Mouse (Mus musculus) midbrain, embryonic 12.5 days (tissue): ENCODE data around the gene Yars2. TPM values are rescaled to one million over a fixed set of nuclear protein-coding genes. Genes with fewer than 3 reads are reported as not detected.
A peak's percentile ranks its signal among the peaks of the same experiment; 100 is the strongest.

Experiments used
- ATAC-seq: fragments of 200-750 bp; cut with Nextera tagmentation; 2 replicates; pipeline ENCODE4 v1.8.0; 2017; ENCODE audit warnings: low read depth, moderate TSS enrichment, moderate library complexity; ENCODE audit not compliant: low FRiP score
- H3K27ac ChIP-seq: fragments of 300-500 bp; sonication (generic); replicated peaks from 2 replicates; pipeline ENCODE4 v1.5.1; 2016; ENCODE audit warnings: mild to moderate bottlenecking
- H3K27me3 ChIP-seq: fragments of 300-500 bp; sonication (generic); 2 replicates; pipeline ENCODE4 v1.6.1; 2016; ENCODE audit warnings: mild to moderate bottlenecking
- H3K36me3 ChIP-seq: fragments of 300-500 bp; sonication (generic); 2 replicates; pipeline ENCODE4 v1.6.1; 2016
- H3K4me1 ChIP-seq: fragments of 300-500 bp; sonication (generic); 2 replicates; pipeline ENCODE4 v1.6.1; 2016
- H3K4me2 ChIP-seq: fragments of 300-500 bp; sonication (generic); replicated peaks from 2 replicates; pipeline ENCODE4 v1.6.1; 2016; ENCODE audit warnings: mild to moderate bottlenecking, moderate library complexity
- H3K4me3 ChIP-seq: fragments of 300-500 bp; sonication (generic); 2 replicates; pipeline ENCODE4 v1.5.1; 2016; ENCODE audit warnings: mild to moderate bottlenecking
- H3K9ac ChIP-seq: fragments of 300-500 bp; sonication (generic); replicated peaks from 2 replicates; pipeline ENCODE4 v1.6.1; 2016; ENCODE audit warnings: mild to moderate bottlenecking, moderate library complexity
- H3K9me3 ChIP-seq: fragments of 300-500 bp; sonication (generic); 2 replicates; pipeline ENCODE4 v1.6.1; 2016; ENCODE audit warnings: mild to moderate bottlenecking
- WGBS: fragments of 180-500 bp; shearing (Covaris S2); methylation state at CpG from one replicate; pipeline ENCODE4 v1.1.7; 2016; 5-methylcytosine and 5-hydroxymethylcytosine counted together
- polyA plus RNA-seq: library from polyadenylated mRNA; unstranded; fragments of >200 nt; fragmentation: Nextera tagmentation; extraction: Ambion mirVana; gene quantifications from 2 replicates; pipeline ENCODE4 v1.2.1, GENCODE M21; 2016

The Yars2 gene
- polyA plus RNA-seq, result 41.7 and 44.1 TPM in 2 replicates

DNA sequence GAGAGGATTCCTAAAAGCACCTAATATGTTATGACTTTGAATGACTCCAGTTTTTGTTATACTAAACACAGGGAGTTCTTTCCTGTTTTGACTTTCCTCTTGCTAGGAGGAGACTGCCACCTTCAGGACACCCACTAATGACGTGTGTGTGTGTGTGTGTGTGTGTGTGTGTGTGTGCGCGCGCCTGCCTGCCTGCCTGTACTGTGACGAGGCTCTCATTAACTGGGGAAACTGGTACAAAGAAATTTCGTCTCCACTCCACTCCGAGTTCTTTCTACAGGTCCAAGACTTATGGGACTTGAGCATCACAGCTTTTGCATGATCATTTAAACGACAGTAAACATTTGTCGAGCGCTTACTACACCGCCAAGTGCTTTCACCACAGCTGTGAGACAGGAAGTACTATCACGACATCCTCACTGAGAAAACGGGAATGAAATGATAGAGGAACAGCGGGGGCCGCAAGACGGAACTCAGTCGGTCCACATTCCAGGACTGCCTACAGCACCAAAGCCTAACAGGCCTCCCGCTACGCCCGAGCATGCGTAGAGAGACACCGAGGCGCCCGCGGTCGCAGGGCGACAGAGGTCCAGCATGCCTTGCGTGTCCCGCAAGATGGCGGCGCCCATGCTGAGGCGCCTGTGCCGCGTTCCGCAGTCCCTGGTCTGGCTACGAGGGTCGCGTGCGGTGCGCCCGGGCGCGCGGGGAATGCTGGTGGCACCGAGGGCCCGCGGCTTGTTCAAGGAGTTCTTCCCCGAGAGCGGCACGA, at the start of gene Yars2:
Yars2 (plus strand) TSS at position 597 of the 769 bp plus-strand sequence.
- H3K36me3 ChIP-seq, result peaks cover 14% of the 10 kb centered on the region
- peaks cover 6% of the 10 kb centered on the region for H3K4me1 ChIP-seq
- H3K9me3 ChIP-seq, result no peaks in the 10 kb centered on the region
- peak within 1 kb of the TSS; percentile 78 for H3K4me3 ChIP-seq
- H3K27ac ChIP-seq, result peak within 1 kb of the TSS; percentile 87
- no peaks in the 10 kb centered on the region for H3K27me3 ChIP-seq
- H3K4me2 ChIP-seq, result peak within 1 kb of the TSS; percentile 81
- ATAC-seq, result peak; percentile 99
- WGBS, result under 1% methylated on average over 50 of the region's 50 CpGs
- H3K9ac ChIP-seq, result peak within 1 kb of the TSS; percentile 67

DNA sequence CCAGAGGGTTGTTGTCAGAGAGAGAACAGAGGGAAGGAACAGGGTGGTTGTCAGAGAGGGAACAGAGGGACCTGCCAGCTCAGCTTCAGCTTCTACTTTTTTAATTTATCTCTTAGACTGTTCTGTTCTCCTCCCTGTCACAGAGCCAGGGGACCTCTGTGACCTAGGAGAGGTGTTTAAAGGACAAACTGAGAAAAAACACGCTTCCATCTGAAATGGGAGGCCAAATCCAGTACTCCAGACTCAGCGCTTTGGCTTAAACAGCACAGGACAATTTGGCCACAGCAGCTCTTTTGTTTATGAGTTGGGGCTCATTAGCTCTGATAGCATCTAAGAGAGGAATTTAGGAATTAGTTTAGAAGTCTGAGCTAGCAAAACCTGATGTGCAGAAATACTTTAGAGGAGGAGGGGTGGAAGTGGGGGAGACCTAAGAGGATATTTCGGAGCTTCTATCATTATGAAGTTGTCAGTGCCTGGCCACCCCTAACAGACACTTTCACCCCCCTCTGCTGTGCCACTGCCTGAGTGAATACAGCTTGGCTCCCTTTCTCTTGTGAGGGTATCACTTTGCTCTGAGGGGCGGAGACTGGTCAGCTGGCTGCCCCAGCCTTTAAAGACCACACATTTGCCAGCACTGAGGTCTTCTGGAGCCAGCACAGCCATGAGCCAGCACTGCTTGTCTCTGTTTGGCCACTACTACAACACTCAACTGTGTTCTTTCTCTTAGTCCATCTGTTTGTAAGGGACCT, 49.3 kb upstream of the Yars2 start:
- H3K4me2 ChIP-seq, result no peak overlapping the region
- H3K4me1 ChIP-seq, result peaks cover 3% of the 10 kb centered on the region; the same call in 1 of the 2 replicates
- H3K9ac ChIP-seq, result no peak overlapping the region
- no peak overlapping the region for H3K27ac ChIP-seq
- ATAC-seq, result no peak
- no peaks in the 10 kb centered on the region for H3K9me3 ChIP-seq
- H3K36me3 ChIP-seq, result no peaks in the 10 kb centered on the region
- WGBS, result 28% methylated on average over 4 of the region's 4 CpGs
- no peak overlapping the region for H3K4me3 ChIP-seq
- H3K27me3 ChIP-seq, result no peaks in the 10 kb centered on the region

DNA sequence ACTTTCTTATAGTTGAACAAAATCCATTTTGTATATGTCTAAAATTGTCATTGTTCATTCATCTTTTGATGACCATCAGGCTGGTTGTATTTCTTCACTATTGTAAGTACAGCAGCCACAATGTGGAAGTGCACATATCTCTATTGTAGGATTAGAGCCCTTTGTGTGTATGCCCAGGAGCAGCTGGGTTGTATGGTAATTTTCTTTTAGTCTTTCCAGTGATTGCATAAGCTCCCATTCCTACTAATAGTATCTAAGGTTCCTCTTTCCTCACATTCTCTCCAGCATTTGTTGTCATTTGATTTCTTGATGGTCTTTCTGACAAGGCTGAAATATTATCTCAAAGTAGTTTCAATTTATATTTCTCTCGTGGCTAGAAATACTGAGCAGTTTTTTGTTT, 47.5 kb upstream of the Yars2 start:
- H3K9me3 ChIP-seq, result no peaks in the 10 kb centered on the region
- ATAC-seq, result no peak
- 79% methylated on average over 1 of the region's 1 CpGs for WGBS
- H3K9ac ChIP-seq, result no peak overlapping the region
- peaks cover 3% of the 10 kb centered on the region; the same call in 1 of the 2 replicates for H3K4me1 ChIP-seq
- H3K27me3 ChIP-seq, result no peaks in the 10 kb centered on the region
- no peak overlapping the region for H3K27ac ChIP-seq
- no peaks in the 10 kb centered on the region for H3K36me3 ChIP-seq
- H3K4me3 ChIP-seq, result no peak overlapping the region
- no peak overlapping the region for H3K4me2 ChIP-seq

DNA sequence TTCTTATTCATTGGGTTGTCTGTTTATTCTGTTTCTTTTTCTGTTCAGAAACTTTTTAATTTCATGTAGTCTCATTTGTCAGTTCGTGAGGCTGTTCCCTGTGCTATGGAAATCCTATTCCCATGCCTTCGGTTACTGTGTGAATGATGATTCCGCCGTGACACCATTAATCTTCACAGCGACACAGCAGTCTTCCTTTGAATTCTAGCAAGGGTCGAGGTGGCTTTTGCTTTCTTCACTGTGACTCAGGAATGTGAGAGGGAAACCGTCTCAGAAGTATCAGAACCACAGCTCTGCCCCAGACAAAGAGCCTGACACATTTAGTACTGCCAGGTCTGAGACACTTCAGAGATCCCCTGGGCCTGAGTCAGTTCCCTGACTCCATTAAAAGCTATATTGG, 46.9 kb upstream of the Yars2 start:
- Histone ChIP-seq H3K4me2 (no peak overlapping the region), H3K27ac (no peak overlapping the region), H3K36me3 (no peaks in the 10 kb centered on the region), H3K4me1 (peaks cover 3% of the 10 kb centered on the region; the same call in 1 of the 2 replicates), H3K9ac (no peak overlapping the region), H3K9me3 (no peaks in the 10 kb centered on the region), H3K4me3 (no peak overlapping the region), H3K27me3 (no peaks in the 10 kb centered on the region)
- WGBS, result 66% methylated on average over 7 of the region's 7 CpGs
- ATAC-seq, result no peak

DNA sequence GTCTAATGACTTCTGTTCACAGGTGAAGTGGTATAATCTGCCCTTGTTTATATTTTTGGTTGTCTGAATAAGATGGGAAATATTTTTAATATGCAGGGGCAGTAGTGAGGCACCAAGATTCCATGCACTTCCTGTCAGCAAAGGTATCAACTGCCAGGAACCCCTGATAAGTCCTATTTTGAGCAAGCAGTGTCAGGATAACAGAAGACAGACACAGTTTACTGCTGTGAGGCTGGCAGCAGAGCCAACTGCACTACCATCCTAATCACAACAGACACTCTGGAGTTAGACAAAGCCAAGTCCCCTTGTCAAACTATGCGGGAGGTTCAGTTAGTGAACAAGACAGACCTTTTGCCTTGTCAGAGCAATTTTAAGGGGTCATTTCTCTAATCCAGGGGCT, 46.1 kb upstream of the Yars2 start:
- Histone ChIP-seq H3K4me1 (peaks cover 3% of the 10 kb centered on the region; the same call in 1 of the 2 replicates), H3K9me3 (no peaks in the 10 kb centered on the region), H3K36me3 (no peaks in the 10 kb centered on the region), H3K27me3 (no peaks in the 10 kb centered on the region), H3K4me2 (no peak overlapping the region), H3K4me3 (no peak overlapping the region), H3K27ac (no peak overlapping the region), H3K9ac (no peak overlapping the region)
- ATAC-seq, result no peak
- 63% methylated on average over 1 of the region's 1 CpGs for WGBS

DNA sequence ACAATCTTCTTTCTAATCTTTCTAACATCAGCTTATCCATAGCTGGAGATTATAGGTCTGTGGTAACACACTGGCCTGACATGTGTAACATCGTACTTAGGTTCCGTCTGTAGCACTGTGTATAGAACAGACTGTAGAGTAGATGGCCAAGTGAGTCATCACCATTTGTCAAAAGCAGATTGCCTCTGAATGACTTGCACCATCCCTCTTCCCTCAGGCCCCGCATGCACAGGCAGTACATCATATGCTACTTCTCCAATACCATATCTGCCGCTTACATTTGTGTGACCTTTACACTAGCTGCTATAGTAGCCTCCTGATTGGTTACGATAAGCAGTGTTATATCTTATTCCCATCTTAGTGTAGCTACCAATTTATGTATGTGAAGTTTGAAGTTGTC, 41.9 kb upstream of the Yars2 start:
- Histone ChIP-seq H3K9ac (no peak overlapping the region), H3K4me3 (no peak overlapping the region), H3K27ac (no peak overlapping the region), H3K27me3 (no peaks in the 10 kb centered on the region), H3K36me3 (no peaks in the 10 kb centered on the region), H3K4me1 (no peaks in the 10 kb centered on the region), H3K4me2 (no peak overlapping the region), H3K9me3 (no peaks in the 10 kb centered on the region)
- 94% methylated on average over 5 of the region's 5 CpGs for WGBS
- ATAC-seq, result no peak

DNA sequence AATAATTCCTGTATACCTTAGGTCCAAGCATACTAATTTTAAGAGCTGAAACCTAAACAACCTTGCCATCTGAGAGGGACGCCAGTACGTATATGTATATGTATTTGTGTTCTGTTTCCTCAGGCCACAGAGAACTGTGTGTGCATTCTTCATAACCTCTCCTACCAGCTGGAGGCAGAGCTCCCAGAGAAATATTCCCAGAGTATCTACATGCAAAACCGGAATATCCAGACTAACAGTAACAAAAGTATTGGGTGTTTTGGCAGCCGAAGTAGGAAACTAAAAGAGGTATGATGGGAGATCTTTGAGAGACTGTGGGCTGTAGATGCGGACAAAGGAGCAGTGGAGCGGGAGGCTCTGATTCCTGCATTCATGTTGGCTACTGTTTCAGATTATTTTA, 41.3 kb upstream of the Yars2 start:
- Histone ChIP-seq H3K27me3 (no peaks in the 10 kb centered on the region), H3K4me2 (no peak overlapping the region), H3K36me3 (no peaks in the 10 kb centered on the region), H3K27ac (no peak overlapping the region), H3K9ac (no peak overlapping the region), H3K4me1 (no peaks in the 10 kb centered on the region), H3K9me3 (no peaks in the 10 kb centered on the region), H3K4me3 (no peak overlapping the region)
- 89% methylated on average over 6 of the region's 6 CpGs for WGBS
- no peak for ATAC-seq

DNA sequence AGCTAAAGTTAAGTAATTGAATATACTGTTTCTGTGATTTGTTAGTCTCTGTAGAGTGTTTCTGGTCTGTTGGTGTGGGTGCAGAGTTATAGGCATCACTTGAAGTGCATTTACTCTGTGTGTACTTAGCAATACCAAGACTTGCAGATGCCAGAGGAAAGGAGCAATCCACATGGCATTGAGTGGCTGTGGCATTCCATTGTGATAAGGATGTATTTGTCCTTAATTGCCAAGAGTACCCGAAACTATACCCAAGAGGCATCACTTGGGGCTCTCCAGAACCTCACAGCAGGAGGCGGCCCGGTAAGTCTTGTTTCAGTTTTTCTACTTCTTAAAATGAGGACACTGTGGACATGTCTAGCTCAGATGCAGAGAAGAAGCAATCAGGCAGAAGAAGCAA, 40.3 kb upstream of the Yars2 start:
- no peak for ATAC-seq
- H3K27me3 ChIP-seq, result no peaks in the 10 kb centered on the region
- H3K27ac ChIP-seq, result no peak overlapping the region
- no peak overlapping the region for H3K4me2 ChIP-seq
- H3K9ac ChIP-seq, result no peak overlapping the region
- WGBS, result 90% methylated on average over 3 of the region's 3 CpGs
- no peak overlapping the region for H3K4me3 ChIP-seq
- no peaks in the 10 kb centered on the region for H3K36me3 ChIP-seq
- no peaks in the 10 kb centered on the region for H3K9me3 ChIP-seq
- no peaks in the 10 kb centered on the region for H3K4me1 ChIP-seq

DNA sequence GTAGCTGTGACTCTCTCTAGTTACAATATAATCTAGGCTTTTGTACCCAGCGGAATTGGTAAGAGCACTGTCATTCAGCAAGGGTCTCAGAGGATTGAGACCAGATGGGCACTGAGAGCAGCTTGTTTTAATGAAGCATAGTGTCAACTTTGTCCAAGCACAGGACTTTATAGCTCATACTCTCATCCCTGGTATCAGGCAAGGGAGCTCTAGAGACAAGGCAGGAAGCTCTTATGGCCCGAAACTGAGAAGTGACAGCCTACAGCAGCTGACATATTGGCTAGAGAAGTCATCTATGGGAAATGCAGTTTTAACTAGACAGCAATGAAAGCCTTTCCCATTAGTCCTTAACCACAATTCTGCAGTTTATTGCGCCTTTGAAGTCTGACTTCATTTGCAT, 29.8 kb upstream of the Yars2 start:
- ATAC-seq, result no peak
- Histone ChIP-seq H3K27me3 (no peaks in the 10 kb centered on the region), H3K4me1 (peaks cover 9% of the 10 kb centered on the region; the same call in 1 of the 2 replicates), H3K27ac (no peak overlapping the region), H3K9me3 (no peaks in the 10 kb centered on the region), H3K4me3 (no peak overlapping the region), H3K4me2 (no peak overlapping the region), H3K36me3 (no peaks in the 10 kb centered on the region), H3K9ac (no peak overlapping the region)
- WGBS, result 33% methylated on average over 3 of the region's 3 CpGs

DNA sequence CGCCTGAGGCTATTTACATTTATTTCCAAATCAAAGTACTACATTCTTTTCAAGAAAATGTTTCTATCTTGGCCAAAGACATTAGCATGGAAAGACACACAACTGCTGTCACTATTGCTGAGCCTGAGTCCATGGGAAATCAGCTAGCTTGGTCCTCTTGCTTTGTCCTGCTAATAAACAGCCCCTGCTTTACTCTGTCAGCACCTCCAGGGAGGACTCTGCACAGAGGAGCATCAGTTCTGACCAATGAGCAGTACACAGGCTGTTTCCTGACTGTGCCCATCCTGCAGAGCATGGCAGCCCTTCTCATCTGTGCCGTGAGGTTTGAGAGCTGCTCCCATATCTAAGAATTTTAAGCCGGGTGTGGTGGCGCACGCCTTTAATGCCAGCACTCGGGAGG, 29.0 kb upstream of the Yars2 start:
- Histone ChIP-seq H3K27ac (no peak overlapping the region), H3K36me3 (no peaks in the 10 kb centered on the region), H3K9ac (no peak overlapping the region), H3K27me3 (no peaks in the 10 kb centered on the region), H3K9me3 (no peaks in the 10 kb centered on the region), H3K4me1 (peaks cover 9% of the 10 kb centered on the region; the same call in 1 of the 2 replicates), H3K4me3 (no peak overlapping the region), H3K4me2 (no peak overlapping the region)
- ATAC-seq, result peak; percentile 23; the same call in 1 of the 2 replicates
- WGBS, result 83% methylated on average over 6 of the region's 6 CpGs

DNA sequence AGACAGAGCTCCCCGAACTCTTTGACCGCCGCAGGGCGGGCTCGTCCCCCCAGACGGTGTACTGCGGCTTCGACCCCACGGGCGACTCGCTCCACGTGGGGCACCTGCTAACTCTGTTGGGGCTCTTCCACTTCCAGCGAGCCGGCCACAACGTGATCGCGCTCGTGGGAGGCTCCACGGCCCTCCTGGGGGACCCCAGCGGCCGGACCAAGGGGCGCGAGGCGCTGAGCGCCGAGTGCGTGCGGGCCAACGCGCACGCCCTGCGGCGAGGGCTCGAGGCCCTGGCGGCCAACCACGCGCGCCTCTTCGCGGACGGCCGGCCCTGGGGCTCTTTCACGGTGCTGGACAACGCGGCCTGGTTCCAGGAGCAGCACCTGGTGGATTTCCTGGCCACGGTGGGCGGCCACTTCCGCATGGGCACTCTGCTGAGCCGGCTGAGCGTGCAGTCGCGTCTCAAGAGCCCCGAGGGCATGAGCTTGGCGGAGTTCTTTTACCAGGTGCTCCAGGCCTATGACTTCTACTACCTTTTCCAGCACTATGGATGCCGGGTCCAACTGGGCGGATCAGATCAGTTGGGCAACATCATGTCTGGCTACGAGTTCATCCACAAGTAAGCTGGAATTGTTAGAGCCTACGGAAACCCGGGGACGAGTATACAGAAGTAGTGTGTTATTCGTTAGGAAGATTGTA, 518 bp downstream of the Yars2 start:
- Histone ChIP-seq H3K4me1 (peaks cover 6% of the 10 kb centered on the region), H3K4me3 (peak overlapping the region; percentile 78), H3K4me2 (peak overlapping the region; percentile 81), H3K27ac (peak overlapping the region; percentile 87), H3K9ac (peak overlapping the region; percentile 67), H3K9me3 (no peaks in the 10 kb centered on the region), H3K27me3 (no peaks in the 10 kb centered on the region), H3K36me3 (peaks cover 17% of the 10 kb centered on the region)
- ATAC-seq, result peak; percentile 70; the same call in 1 of the 2 replicates
- under 1% methylated on average over 61 of the region's 61 CpGs for WGBS

DNA sequence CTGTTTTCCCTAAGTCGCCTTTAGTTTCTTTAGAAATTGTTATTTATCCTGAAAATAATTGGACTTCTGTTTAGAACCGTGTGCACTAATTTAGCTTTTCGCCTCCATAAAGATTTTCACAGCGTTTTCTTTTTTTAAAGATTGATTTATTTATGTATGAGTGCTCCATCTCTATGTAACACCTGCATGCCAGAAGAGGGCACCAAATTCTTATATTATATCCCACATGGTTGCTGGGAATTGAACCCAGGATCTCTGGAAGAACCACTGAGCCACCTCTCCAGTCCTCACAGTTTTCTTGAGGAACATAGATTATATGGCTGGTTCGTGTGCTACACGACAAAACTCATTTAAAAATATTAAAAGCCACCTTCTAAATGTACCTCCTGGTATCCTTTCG, 1.1 kb downstream of the Yars2 start:
- H3K9ac ChIP-seq, result peak overlapping the region; percentile 67
- peak overlapping the region; percentile 81 for H3K4me2 ChIP-seq
- H3K27ac ChIP-seq, result 0 out of 2 replicates have a peak overlapping the region, but pooled peaks have one; percentile 87
- WGBS, result 19% methylated on average over 7 of the region's 7 CpGs
- peaks cover 19% of the 10 kb centered on the region for H3K36me3 ChIP-seq
- H3K4me3 ChIP-seq, result peak overlapping the region; percentile 78
- H3K9me3 ChIP-seq, result no peaks in the 10 kb centered on the region
- no peak for ATAC-seq
- H3K27me3 ChIP-seq, result no peaks in the 10 kb centered on the region
- H3K4me1 ChIP-seq, result peaks cover 6% of the 10 kb centered on the region
